Mouse (Mus musculus) ES-Bruce4 (cell line): ENCODE data around the gene Nthl1.

ENCODE experiments used
- CTCF ChIP-seq: IDR thresholded peaks from one replicate; pipeline ENCODE4 v1.8.1; 2011; ENCODE audit warnings: low read depth, low read length
- POLR2A ChIP-seq: IDR thresholded peaks from one replicate; pipeline ENCODE4 v1.8.1; 2011; ENCODE audit warnings: low read length; ENCODE audit not compliant: insufficient read depth

DNA sequence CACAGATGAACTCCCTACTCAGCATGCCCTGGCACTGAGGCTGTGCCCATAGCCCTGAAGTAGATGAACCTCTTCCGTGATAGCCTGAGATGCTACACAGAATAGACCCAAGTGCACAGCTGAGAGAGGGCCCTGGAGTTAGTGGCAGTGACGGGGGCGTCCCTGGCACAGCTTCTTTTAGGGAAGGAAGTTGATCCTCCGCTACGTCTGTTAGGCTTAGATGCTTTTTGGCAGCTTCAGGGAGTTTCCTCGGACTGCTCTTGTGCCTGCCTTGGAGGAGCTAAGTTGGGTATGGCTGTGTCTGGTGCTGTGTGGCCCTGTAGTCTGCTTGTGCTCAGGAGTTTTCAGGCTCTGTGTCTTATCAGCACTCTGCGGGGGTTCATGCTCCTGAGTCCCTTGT is 41.8 kb downstream of the Nthl1 start:
- TF ChIP-seq POLR2A, result no peak
- TF ChIP-seq CTCF, result no peak
